Mouse (Mus musculus): ENCODE measurements around the gene Fibcd1. TPM values are rescaled to one million over a fixed set of nuclear protein-coding genes. Genes with fewer than 3 reads are reported as not detected.
A peak's percentile ranks its signal among the peaks of the same experiment; 100 is the strongest.

The Fibcd1 gene
- polyA plus RNA-seq, 1 experiment from 2014 or later = 4.3 TPM

DNA sequence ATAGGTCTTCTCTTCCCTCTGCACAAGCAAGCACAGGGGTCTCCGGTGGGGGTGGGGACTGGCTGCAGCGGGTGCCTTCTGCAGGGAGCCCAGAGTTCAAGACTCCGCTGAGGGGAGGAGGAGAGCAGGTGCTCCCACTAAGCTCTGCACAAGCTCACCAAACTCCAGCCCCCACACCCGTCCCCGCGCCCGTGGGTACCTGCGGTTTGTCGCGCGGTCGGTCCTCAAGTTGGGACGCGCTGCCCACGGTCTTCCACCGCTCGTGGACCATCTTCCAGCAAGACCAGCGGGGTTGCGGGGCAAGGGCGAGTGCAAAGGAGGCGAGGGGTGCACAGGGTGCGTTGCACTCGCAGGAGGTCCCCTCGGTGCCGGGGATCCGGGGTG, 301 bp downstream of the Fibcd1 start:
- peaks cover 24% of the 10 kb centered on the region for H3K27me3 ChIP-seq (ENCODE audit: control insufficient read depth, insufficient read depth, low read length)

DNA sequence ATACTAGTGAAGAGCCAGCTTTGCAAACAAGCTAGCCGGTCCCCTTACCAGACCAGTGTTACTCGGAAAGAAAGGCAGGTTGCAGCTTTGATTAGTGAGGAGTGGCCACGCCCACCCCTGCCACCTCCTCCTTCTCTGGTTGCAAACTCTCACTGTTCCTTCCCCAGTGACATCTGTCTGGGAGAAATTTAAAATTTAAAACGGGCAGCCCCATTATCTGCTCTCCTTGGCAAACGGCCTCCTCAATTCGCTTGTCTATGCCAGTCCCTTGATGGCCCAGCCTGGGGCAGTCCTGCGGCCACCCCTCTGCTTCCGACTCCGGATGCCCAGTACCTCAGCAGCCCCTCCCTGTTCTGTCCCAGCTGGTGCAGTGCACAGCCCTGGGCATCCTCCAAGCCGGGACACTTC, 1.1 kb downstream of the Fibcd1 start:
- H3K27ac ChIP-seq (ENCODE audit: low read depth, low read length) = no peak overlapping the region

More for the DNA sequence above, 301 bp downstream of the Fibcd1 start:
- Histone ChIP-seq H3K36me3 (ENCODE audit: control insufficient read depth, insufficient read depth, low read length) (no peaks in the 10 kb centered on the region), H3K4me3 (ENCODE audit: low read depth, low read length) (peak overlapping the region; percentile 48), H3K27ac (ENCODE audit: low read depth, low read length) (no peak overlapping the region), H3K4me1 (ENCODE audit: control insufficient read depth, insufficient read depth, low read length) (peaks cover 30% of the 10 kb centered on the region), H3K9me3 (ENCODE audit: control insufficient read depth, low read length) (no peaks in the 10 kb centered on the region), H3K4me2 (ENCODE audit: low read depth, low read length) (peak overlapping the region; percentile 89), H3K9ac (replicated peaks; ENCODE audit: low read depth, low read length) (peak overlapping the region; percentile 51)
- under 1% methylated on average over 26 of the region's 26 CpGs for WGBS
- ATAC-seq (ENCODE audit: low read depth) = no peak; the same call in 1 of the 2 replicates

DNA sequence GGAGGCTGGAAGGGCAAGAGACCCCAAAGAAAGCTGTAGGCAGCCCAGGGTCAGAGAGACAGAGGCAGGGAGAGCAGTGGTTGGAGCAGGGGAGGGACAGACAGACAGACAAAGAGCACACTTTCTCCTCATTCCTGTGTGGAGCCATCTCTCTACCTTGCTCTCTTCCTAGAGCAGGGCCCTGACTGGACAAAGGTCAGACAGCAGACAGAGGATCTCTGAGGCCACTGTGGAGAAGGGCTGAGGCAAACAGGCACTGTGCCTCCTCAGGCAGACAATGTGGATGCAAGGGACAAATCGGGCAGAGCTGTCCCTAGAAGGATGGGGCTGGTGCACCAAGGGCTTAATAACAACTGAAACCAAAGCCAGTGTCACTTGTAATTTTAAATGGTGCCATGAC, 6.9 kb downstream of the Fibcd1 start:
- Histone ChIP-seq H3K4me2 (ENCODE audit: low read depth, low read length) (no peak overlapping the region), H3K36me3 (ENCODE audit: control insufficient read depth, insufficient read depth, low read length) (no peaks in the 10 kb centered on the region), H3K27ac (ENCODE audit: low read depth, low read length) (no peak overlapping the region), H3K9ac (replicated peaks; ENCODE audit: low read depth, low read length) (no peak overlapping the region), H3K9me3 (ENCODE audit: control insufficient read depth, low read length) (no peaks in the 10 kb centered on the region), H3K4me1 (ENCODE audit: control insufficient read depth, insufficient read depth, low read length) (0 out of 2 replicates have a peak, but pooled peaks cover 6% of the 10 kb centered on the region), H3K4me3 (ENCODE audit: low read depth, low read length) (no peak overlapping the region), H3K27me3 (ENCODE audit: control insufficient read depth, insufficient read depth, low read length) (peaks cover 5% of the 10 kb centered on the region; the same call in 1 of the 2 replicates)
- ATAC-seq (ENCODE audit: low read depth) = no peak
- 46% methylated on average over 1 of the region's 1 CpGs for WGBS

More for the DNA sequence above, 1.1 kb downstream of the Fibcd1 start:
- H3K4me1 ChIP-seq (ENCODE audit: control insufficient read depth, insufficient read depth, low read length) = peaks cover 27% of the 10 kb centered on the region
- no peak overlapping the region for H3K9ac ChIP-seq (replicated peaks; ENCODE audit: low read depth, low read length)
- H3K36me3 ChIP-seq (ENCODE audit: control insufficient read depth, insufficient read depth, low read length) = no peaks in the 10 kb centered on the region
- H3K9me3 ChIP-seq (ENCODE audit: control insufficient read depth, low read length) = no peaks in the 10 kb centered on the region
- H3K27me3 ChIP-seq (ENCODE audit: control insufficient read depth, insufficient read depth, low read length) = peaks cover 24% of the 10 kb centered on the region
- WGBS = 5% methylated on average over 10 of the region's 10 CpGs
- H3K4me2 ChIP-seq (ENCODE audit: low read depth, low read length) = peak overlapping the region; percentile 14; the same call in 1 of the 2 replicates
- peak; percentile 64; the same call in 1 of the 2 replicates for ATAC-seq (ENCODE audit: low read depth)
- H3K4me3 ChIP-seq (ENCODE audit: low read depth, low read length) = no peak overlapping the region

DNA sequence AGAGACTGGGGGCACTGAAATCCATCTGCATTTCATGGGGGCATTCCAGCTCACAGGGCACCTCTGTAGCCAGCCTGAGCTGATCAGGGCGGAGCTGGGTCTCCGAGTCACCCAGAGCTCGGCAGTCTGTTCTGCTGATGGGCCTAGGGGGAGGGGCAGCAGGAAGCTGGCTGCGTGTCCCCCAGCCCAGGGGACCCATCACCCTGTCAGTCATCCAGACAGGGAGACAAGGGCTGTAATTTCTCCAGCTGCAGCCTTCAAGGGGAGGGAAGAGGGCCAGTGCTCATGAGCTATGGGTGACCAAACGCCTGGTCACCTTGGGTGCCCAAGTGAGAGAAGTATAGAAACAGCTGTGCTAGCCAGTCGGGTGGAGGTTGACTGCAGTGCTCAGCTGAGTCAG, 8.8 kb downstream of the Fibcd1 start:
- 21% methylated on average over 6 of the region's 6 CpGs for WGBS
- H3K4me2 ChIP-seq (ENCODE audit: low read depth, low read length) = no peak overlapping the region

DNA sequence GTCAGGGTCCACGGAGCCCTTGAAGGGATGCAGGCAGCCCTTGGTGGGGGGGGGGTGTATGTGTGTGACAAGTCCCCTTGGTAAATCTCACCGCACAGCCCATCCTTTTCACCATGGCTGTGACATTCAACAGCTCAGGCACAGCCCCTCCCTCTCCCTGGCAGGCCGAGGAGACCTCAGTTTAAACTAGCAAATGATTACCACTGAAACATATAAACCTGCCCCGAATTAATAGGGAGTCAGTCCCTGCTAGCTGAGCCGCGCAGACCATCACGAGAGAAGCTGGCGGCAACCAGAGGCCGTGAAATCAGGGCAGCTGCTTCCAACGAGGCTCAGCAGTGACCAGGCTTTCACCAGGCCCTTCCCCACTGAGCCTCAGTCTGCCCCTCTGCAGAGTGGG, 9.7 kb downstream of the Fibcd1 start:
- Histone ChIP-seq H3K27me3 (ENCODE audit: control insufficient read depth, insufficient read depth, low read length) (no peaks in the 10 kb centered on the region; the same call in 1 of the 2 replicates), H3K9me3 (ENCODE audit: control insufficient read depth, low read length) (no peaks in the 10 kb centered on the region)
- ATAC-seq (ENCODE audit: low read depth) = no peak

More for the DNA sequence above, 8.8 kb downstream of the Fibcd1 start:
- Histone ChIP-seq H3K27me3 (ENCODE audit: control insufficient read depth, insufficient read depth, low read length) (no peaks in the 10 kb centered on the region; the same call in 1 of the 2 replicates), H3K4me3 (ENCODE audit: low read depth, low read length) (no peak overlapping the region), H3K36me3 (ENCODE audit: control insufficient read depth, insufficient read depth, low read length) (no peaks in the 10 kb centered on the region), H3K9ac (replicated peaks; ENCODE audit: low read depth, low read length) (no peak overlapping the region), H3K4me1 (ENCODE audit: control insufficient read depth, insufficient read depth, low read length) (0 out of 2 replicates have a peak, but pooled peaks cover 6% of the 10 kb centered on the region), H3K27ac (ENCODE audit: low read depth, low read length) (no peak overlapping the region), H3K9me3 (ENCODE audit: control insufficient read depth, low read length) (no peaks in the 10 kb centered on the region)
- no peak for ATAC-seq (ENCODE audit: low read depth)

DNA sequence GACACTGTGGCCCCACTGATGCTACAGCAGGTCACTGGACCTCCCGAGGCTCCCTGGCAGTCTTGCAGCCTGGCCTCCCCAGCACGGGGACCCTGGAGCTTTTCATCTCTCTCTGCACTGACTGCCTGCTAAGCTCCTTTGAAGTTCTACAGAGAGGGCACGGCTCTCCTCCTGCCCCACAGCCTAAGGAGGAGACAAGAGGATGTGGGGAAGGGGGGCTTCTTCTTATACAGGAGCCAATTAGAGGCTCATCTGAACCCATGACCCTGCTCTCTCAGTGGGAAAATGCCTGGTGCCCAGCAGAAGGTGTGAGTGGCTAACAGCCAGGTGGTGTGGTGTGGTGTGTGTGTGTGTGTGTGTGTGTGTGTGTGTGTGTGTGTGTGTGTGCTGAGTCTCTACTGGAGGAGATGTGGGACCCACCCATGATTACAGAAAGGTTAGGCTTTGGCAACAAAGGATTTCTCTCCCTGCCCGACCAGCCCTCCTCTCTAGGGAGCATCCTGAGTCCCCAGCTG, 17.4 kb downstream of the Fibcd1 start:
- ATAC-seq (ENCODE audit: low read depth) = no peak
- Histone ChIP-seq H3K27me3 (ENCODE audit: control insufficient read depth, insufficient read depth, low read length) (no peaks in the 10 kb centered on the region), H3K4me2 (ENCODE audit: low read depth, low read length) (no peak overlapping the region), H3K4me1 (ENCODE audit: control insufficient read depth, insufficient read depth, low read length) (peaks cover 13% of the 10 kb centered on the region), H3K9ac (replicated peaks; ENCODE audit: low read depth, low read length) (no peak overlapping the region), H3K9me3 (ENCODE audit: control insufficient read depth, low read length) (no peaks in the 10 kb centered on the region), H3K27ac (ENCODE audit: low read depth, low read length) (peak overlapping the region; percentile 36; the same call in 1 of the 2 replicates), H3K36me3 (ENCODE audit: control insufficient read depth, insufficient read depth, low read length) (no peaks in the 10 kb centered on the region), H3K4me3 (ENCODE audit: low read depth, low read length) (no peak overlapping the region)
- WGBS = 7% methylated on average over 4 of the region's 4 CpGs

More for the DNA sequence above, 9.7 kb downstream of the Fibcd1 start:
- no peak overlapping the region for H3K4me3 ChIP-seq (ENCODE audit: low read depth, low read length)
- no peaks in the 10 kb centered on the region for H3K36me3 ChIP-seq (ENCODE audit: control insufficient read depth, insufficient read depth, low read length)
- H3K27ac ChIP-seq (ENCODE audit: low read depth, low read length) = no peak overlapping the region
- H3K4me2 ChIP-seq (ENCODE audit: low read depth, low read length) = no peak overlapping the region
- no peak overlapping the region for H3K9ac ChIP-seq (replicated peaks; ENCODE audit: low read depth, low read length)
- WGBS = 37% methylated on average over 10 of the region's 10 CpGs
- H3K4me1 ChIP-seq (ENCODE audit: control insufficient read depth, insufficient read depth, low read length) = 0 out of 2 replicates have a peak, but pooled peaks cover 5% of the 10 kb centered on the region

DNA sequence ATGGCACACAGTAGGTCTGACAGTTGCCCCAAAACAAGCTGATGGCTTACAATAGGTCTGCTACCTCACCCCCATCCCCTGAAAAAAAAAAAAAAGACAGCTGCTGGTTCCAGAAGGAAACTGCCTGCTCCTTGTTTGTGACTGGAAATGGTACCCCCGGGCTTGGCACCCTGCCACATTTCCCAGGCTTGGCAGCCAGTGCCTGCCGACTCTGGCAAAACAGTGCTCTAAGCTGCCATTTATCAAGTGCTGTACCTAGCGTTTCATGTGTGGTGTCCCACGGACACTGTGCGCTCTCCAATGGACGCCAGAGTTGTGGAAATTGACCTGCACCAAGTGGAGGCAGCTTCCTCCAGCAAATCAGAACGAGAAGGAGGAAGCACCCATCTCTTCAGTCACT, 17.9 kb downstream of the Fibcd1 start:
- H3K9me3 ChIP-seq (ENCODE audit: control insufficient read depth, low read length) = no peaks in the 10 kb centered on the region
- ATAC-seq (ENCODE audit: low read depth) = peak; percentile 61; the same call in 1 of the 2 replicates
- H3K4me3 ChIP-seq (ENCODE audit: low read depth, low read length) = no peak overlapping the region
- H3K4me1 ChIP-seq (ENCODE audit: control insufficient read depth, insufficient read depth, low read length) = peaks cover 16% of the 10 kb centered on the region
- H3K27ac ChIP-seq (ENCODE audit: low read depth, low read length) = 0 out of 2 replicates have a peak overlapping the region, but pooled peaks have one; percentile 36
- no peaks in the 10 kb centered on the region for H3K27me3 ChIP-seq (ENCODE audit: control insufficient read depth, insufficient read depth, low read length)
- WGBS = 28% methylated on average over 7 of the region's 7 CpGs
- no peak overlapping the region for H3K4me2 ChIP-seq (ENCODE audit: low read depth, low read length)
- no peak overlapping the region for H3K9ac ChIP-seq (replicated peaks; ENCODE audit: low read depth, low read length)
- H3K36me3 ChIP-seq (ENCODE audit: control insufficient read depth, insufficient read depth, low read length) = no peaks in the 10 kb centered on the region

DNA sequence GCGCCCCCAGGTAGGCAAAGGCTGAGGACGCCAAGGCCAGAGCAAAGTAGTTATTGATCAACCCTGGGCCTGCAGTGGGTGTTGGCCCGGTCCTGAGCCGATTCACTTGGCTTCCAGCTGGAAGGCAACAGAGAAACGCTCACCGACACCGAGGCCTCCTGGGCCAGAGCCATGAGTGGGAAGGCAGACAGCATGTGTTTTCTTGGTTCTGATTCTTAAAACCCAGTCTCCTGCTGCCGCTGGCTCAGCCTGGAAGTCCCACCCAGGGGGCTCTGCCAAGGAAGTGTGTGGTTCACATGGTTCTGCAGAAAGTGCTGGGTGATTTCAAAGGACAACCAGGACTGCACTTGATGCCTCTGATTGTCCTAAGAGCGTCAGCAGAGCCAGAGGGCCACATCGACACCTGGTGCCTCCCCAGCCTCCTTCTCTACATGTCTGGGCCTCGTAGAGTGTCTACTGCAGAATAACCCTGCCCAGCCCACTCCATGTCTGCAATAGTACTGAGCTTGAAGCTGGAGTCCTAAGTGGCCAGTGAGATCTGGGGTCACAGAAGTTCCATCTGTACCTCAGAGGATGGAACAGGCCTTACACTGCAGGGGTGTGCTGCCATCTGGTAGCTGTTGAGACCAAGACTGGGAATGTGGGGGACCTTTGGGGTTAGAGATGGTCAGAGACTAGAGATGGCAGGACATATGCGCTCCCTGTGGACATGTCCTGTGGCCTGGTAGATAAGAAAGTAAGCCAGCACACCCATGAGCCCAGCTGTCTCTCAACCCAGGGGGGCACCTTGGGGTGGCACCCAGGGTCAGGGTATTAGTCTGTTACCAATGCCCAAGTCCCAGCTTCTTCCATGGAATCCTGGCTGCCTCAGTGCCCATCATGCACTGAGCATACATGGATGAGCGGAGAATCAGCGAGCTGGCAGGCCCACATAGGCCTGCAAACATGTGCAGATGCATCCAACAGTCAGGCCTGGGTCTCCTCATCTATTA, 19.4 kb downstream of the Fibcd1 start:
- no peaks in the 10 kb centered on the region for H3K9me3 ChIP-seq (ENCODE audit: control insufficient read depth, low read length)
- peaks cover 20% of the 10 kb centered on the region for H3K4me1 ChIP-seq (ENCODE audit: control insufficient read depth, insufficient read depth, low read length)
- ATAC-seq (ENCODE audit: low read depth) = no peak
- no peaks in the 10 kb centered on the region for H3K27me3 ChIP-seq (ENCODE audit: control insufficient read depth, insufficient read depth, low read length)
- no peak overlapping the region for H3K27ac ChIP-seq (ENCODE audit: low read depth, low read length)
- 81% methylated on average over 14 of the region's 14 CpGs for WGBS
- no peak overlapping the region for H3K4me2 ChIP-seq (ENCODE audit: low read depth, low read length)
- no peak overlapping the region for H3K4me3 ChIP-seq (ENCODE audit: low read depth, low read length)
- H3K9ac ChIP-seq (replicated peaks; ENCODE audit: low read depth, low read length) = no peak overlapping the region
- no peaks in the 10 kb centered on the region for H3K36me3 ChIP-seq (ENCODE audit: control insufficient read depth, insufficient read depth, low read length)

DNA sequence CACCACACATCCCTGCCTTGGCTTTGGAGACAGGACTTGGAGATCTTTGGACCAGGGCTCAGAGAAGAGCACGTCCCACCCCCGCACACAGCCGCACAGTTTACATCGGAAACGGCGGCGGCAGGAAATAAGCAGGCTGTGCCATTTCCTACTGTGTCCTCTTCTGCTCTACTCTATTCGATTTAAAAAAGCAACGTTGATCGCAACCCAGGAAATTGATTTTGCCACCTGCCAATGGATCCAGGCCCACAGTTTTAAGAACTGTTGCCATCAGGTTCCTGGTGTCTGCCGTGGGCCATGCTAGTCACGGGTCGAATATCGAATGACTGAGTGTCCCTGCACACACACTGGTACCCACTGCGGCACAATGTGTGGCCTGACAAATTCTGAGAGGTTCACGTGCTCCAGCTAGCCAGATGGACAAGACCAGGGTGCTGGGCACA, 20.3 kb downstream of the Fibcd1 start:
- Histone ChIP-seq H3K36me3 (ENCODE audit: control insufficient read depth, insufficient read depth, low read length) (no peaks in the 10 kb centered on the region), H3K27me3 (ENCODE audit: control insufficient read depth, insufficient read depth, low read length) (no peaks in the 10 kb centered on the region), H3K4me3 (ENCODE audit: low read depth, low read length) (no peak overlapping the region), H3K4me2 (ENCODE audit: low read depth, low read length) (no peak overlapping the region), H3K9me3 (ENCODE audit: control insufficient read depth, low read length) (no peaks in the 10 kb centered on the region), H3K27ac (ENCODE audit: low read depth, low read length) (no peak overlapping the region), H3K4me1 (ENCODE audit: control insufficient read depth, insufficient read depth, low read length) (peaks cover 20% of the 10 kb centered on the region), H3K9ac (replicated peaks; ENCODE audit: low read depth, low read length) (no peak overlapping the region)
- no peak for ATAC-seq (ENCODE audit: low read depth)
- 77% methylated on average over 16 of the region's 16 CpGs for WGBS
